Mouse (Mus musculus): Measurements from ENCODE around the gene Runx3. TPM values are rescaled to one million over a fixed set of nuclear protein-coding genes. Genes with fewer than 3 reads are reported as not detected.
A peak's percentile ranks its signal among the peaks of the same experiment; 100 is the strongest.

Runx3 gene
- polyA plus RNA-seq, 1 experiment from 2014 or later, result 0.20 TPM

DNA sequence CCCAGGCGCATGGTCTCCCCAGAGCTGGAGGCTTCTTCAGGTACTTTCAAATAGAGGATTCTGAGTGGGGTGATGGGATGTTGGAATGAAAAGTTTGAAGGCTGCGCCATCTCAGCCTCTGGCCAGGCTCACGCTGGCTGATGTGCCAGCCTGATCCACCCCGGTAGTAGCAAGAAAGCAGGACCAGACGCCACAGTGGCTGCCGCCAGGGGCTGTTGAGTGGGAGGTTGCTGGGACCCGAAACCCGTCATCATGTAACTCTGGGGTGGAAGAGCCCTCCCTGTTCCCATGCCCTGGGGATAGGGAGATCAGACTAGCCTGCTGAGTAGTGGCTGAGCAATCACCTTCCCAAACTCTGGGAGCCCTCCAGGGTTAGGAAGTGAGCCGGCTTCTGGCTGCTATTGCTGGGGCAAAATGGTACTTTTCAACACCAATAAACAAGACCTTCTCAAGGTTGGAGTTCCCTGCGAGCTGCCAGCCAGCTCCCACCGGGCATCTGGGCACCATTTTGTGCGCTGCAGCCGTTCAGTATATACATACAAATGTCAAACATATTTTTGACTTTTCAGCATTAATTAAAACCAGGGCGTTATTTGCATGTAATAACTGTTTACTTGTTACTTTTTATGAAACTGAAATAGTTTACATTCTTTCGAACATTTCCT lies 35.5 kb downstream of the Runx3 start:
- no peak overlapping the region for H3K4me2 ChIP-seq (ENCODE audit: low read length)
- H3K9ac ChIP-seq (ENCODE audit: low read length), result no peak overlapping the region
- H3K4me3 ChIP-seq (ENCODE audit: low read depth, low read length), result no peak overlapping the region
- DNase-seq (ENCODE audit: low spot score), result no peak
- H3K27ac ChIP-seq (ENCODE audit: low read depth), result no peak overlapping the region
- H3K9me3 ChIP-seq (ENCODE audit: control insufficient read depth, low read length), result no peaks in the 10 kb centered on the region
- H3K36me3 ChIP-seq (ENCODE audit: control insufficient read depth, insufficient read depth, low read length), result no peaks in the 10 kb centered on the region
- H3K27me3 ChIP-seq (replicated peaks; ENCODE audit: control insufficient read depth, insufficient read depth, low read length), result peaks cover 97% of the 10 kb centered on the region
- ATAC-seq (replicated peaks; ENCODE audit: low FRiP score, low TSS enrichment, low read depth), result no peak
- no peaks in the 10 kb centered on the region for H3K4me1 ChIP-seq (replicated peaks; ENCODE audit: control insufficient read depth, insufficient read depth, low read length)
- 10% methylated on average over 15 of the region's 15 CpGs for WGBS

DNA sequence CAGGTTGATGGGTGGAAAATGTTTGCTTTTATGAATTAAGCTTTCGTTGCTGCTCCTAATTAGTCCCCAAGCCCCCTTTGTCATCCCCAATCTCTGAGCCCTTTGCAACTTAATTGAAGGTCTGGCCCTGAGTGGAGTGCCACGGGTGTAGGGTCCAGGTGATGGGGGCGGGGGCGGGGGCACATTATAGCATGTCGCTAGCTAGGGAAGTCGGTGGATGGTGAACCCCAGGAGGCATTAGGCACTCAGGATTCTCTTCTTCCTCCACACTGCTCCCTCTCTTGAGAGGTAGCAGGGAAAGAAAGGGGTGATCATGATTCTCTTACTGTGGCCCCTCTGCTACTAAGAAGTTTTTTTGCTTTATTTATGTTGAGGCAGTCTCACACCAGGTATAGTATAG lies 36.1 kb downstream of the Runx3 start:
- Histone ChIP-seq H3K9me3 (ENCODE audit: control insufficient read depth, low read length) (no peaks in the 10 kb centered on the region), H3K27me3 (replicated peaks; ENCODE audit: control insufficient read depth, insufficient read depth, low read length) (peaks cover 91% of the 10 kb centered on the region), H3K4me1 (replicated peaks; ENCODE audit: control insufficient read depth, insufficient read depth, low read length) (no peaks in the 10 kb centered on the region), H3K36me3 (ENCODE audit: control insufficient read depth, insufficient read depth, low read length) (no peaks in the 10 kb centered on the region), H3K4me3 (ENCODE audit: low read depth, low read length) (no peak overlapping the region), H3K9ac (ENCODE audit: low read length) (no peak overlapping the region), H3K27ac (ENCODE audit: low read depth) (no peak overlapping the region), H3K4me2 (ENCODE audit: low read length) (no peak overlapping the region)
- 8% methylated on average over 6 of the region's 6 CpGs for WGBS
- DNase-seq (ENCODE audit: low spot score) (no peak), ATAC-seq (replicated peaks; ENCODE audit: low FRiP score, low TSS enrichment, low read depth) (no peak)

DNA sequence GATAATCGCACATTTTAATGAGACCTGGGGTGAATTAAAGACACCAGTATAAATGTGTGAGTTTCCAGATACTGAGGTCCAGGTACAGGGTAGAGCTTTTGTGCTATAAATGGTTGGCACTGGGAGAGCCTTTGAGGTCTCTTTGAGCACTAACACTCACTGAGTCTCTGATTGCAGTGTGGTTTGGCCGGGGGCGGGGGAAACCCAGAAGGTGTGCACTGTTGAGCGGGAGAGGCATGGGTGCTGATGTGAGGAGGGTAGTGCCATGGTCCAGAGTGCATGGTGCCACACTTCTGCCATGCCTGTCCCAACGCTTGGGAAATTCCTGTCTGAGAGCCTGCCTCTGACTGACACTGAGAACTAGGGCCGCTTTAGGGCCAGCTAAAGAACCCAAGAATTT lies 36.9 kb downstream of the Runx3 start:
- WGBS, result 14% methylated on average over 6 of the region's 6 CpGs
- H3K27ac ChIP-seq (ENCODE audit: low read depth), result no peak overlapping the region
- H3K4me3 ChIP-seq (ENCODE audit: low read depth, low read length), result no peak overlapping the region
- no peaks in the 10 kb centered on the region for H3K9me3 ChIP-seq (ENCODE audit: control insufficient read depth, low read length)
- H3K9ac ChIP-seq (ENCODE audit: low read length), result no peak overlapping the region
- H3K4me2 ChIP-seq (ENCODE audit: low read length), result no peak overlapping the region
- no peaks in the 10 kb centered on the region for H3K4me1 ChIP-seq (replicated peaks; ENCODE audit: control insufficient read depth, insufficient read depth, low read length)
- H3K36me3 ChIP-seq (ENCODE audit: control insufficient read depth, insufficient read depth, low read length), result no peaks in the 10 kb centered on the region
- peaks cover 83% of the 10 kb centered on the region for H3K27me3 ChIP-seq (replicated peaks; ENCODE audit: control insufficient read depth, insufficient read depth, low read length)
- no peak for ATAC-seq (replicated peaks; ENCODE audit: low FRiP score, low TSS enrichment, low read depth)
- no peak for DNase-seq (ENCODE audit: low spot score)

DNA sequence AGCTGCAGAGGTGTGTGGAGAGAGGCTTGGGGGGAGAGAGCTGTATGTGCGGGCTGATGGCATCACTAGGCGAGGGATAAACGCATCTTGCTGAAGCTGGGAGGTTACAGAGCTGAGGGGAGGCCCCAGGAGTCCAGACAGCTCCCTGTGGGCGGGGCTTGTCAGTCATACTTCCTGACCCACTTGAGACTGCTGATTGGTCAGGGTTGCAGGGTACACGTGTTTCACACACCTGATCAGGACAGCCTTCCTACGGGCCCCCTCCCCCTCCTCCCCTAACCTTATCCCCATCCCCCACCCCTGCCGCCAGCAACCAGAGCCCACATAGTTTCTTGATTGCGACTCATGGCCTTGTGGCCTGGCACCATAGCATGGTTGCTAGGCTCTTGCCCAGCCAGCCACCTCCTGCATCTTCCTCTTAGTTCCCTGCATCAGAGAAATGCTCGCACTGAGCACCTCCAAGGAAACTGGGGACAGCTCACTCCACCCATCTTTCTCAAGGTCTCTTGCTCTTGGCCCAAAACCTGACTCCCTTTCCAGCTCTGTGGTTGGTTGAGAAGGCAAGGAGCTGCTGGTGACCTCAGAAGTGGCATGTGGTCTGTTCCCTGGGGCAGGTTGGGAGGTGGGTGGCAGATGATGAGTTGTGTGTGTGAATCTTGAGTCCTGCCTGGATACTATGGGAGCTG lies 38.4 kb downstream of the Runx3 start:
- DNase-seq (ENCODE audit: low spot score), result no peak
- H3K27ac ChIP-seq (ENCODE audit: low read depth), result no peak overlapping the region
- WGBS, result 7% methylated on average over 9 of the region's 9 CpGs

DNA sequence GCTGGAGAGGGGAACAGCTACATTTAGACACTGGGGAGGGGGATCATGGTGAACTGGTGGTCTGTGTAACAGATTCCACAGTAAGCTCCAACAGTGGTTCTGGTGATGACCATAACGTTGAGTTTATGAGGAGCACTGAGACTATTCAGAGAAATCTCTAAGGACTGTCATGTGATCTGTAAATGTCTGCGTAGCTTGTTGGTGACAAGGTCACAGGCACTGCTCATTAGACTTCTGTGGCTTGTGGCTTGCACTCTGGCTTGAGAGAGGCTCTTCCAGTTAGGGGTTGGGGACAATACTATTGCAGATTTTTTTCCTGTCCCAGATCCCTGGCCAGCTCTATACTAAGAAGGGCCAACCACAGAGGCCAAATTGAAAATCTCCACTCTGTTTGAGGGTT lies 39.2 kb downstream of the Runx3 start:
- Histone ChIP-seq H3K9me3 (ENCODE audit: control insufficient read depth, low read length) (no peaks in the 10 kb centered on the region), H3K4me3 (ENCODE audit: low read depth, low read length) (no peak overlapping the region), H3K36me3 (ENCODE audit: control insufficient read depth, insufficient read depth, low read length) (no peaks in the 10 kb centered on the region), H3K4me1 (replicated peaks; ENCODE audit: control insufficient read depth, insufficient read depth, low read length) (no peaks in the 10 kb centered on the region), H3K27ac (ENCODE audit: low read depth) (no peak overlapping the region), H3K4me2 (ENCODE audit: low read length) (no peak overlapping the region), H3K9ac (ENCODE audit: low read length) (no peak overlapping the region), H3K27me3 (replicated peaks; ENCODE audit: control insufficient read depth, insufficient read depth, low read length) (peaks cover 72% of the 10 kb centered on the region)
- no peak for ATAC-seq (replicated peaks; ENCODE audit: low FRiP score, low TSS enrichment, low read depth)
- no peak for DNase-seq (ENCODE audit: low spot score)
- 59% methylated on average over 2 of the region's 2 CpGs for WGBS

More for the DNA sequence above, 38.4 kb downstream of the Runx3 start:
- ATAC-seq (replicated peaks; ENCODE audit: low FRiP score, low TSS enrichment, low read depth), result peak; percentile 41; the same call in 1 of the 2 replicates
- H3K9ac ChIP-seq (ENCODE audit: low read length), result no peak overlapping the region
- H3K4me1 ChIP-seq (replicated peaks; ENCODE audit: control insufficient read depth, insufficient read depth, low read length), result no peaks in the 10 kb centered on the region
- no peak overlapping the region for H3K4me3 ChIP-seq (ENCODE audit: low read depth, low read length)
- no peaks in the 10 kb centered on the region for H3K36me3 ChIP-seq (ENCODE audit: control insufficient read depth, insufficient read depth, low read length)
- H3K27me3 ChIP-seq (replicated peaks; ENCODE audit: control insufficient read depth, insufficient read depth, low read length), result peaks cover 75% of the 10 kb centered on the region
- H3K4me2 ChIP-seq (ENCODE audit: low read length), result no peak overlapping the region
- no peaks in the 10 kb centered on the region for H3K9me3 ChIP-seq (ENCODE audit: control insufficient read depth, low read length)

- H3K4me3 ChIP-seq (ENCODE audit: low read depth, low read length), result no peak overlapping the region
- H3K4me1 ChIP-seq (replicated peaks; ENCODE audit: control insufficient read depth, insufficient read depth, low read length), result no peaks in the 10 kb centered on the region
- H3K27ac ChIP-seq (ENCODE audit: low read depth), result no peak overlapping the region
- H3K27me3 ChIP-seq (replicated peaks; ENCODE audit: control insufficient read depth, insufficient read depth, low read length), result peaks cover 68% of the 10 kb centered on the region
- ATAC-seq (replicated peaks; ENCODE audit: low FRiP score, low TSS enrichment, low read depth) (no peak), DNase-seq (ENCODE audit: low spot score) (no peak)
- H3K9ac ChIP-seq (ENCODE audit: low read length), result no peak overlapping the region
- 70% methylated on average over 3 of the region's 3 CpGs for WGBS
- no peak overlapping the region for H3K4me2 ChIP-seq (ENCODE audit: low read length)
- H3K36me3 ChIP-seq (ENCODE audit: control insufficient read depth, insufficient read depth, low read length), result no peaks in the 10 kb centered on the region
- no peaks in the 10 kb centered on the region for H3K9me3 ChIP-seq (ENCODE audit: control insufficient read depth, low read length)
Observed at GRCm38 (mm10) chr4:135160168-135160567, 39.7 kb downstream of the Runx3 start.

- Histone ChIP-seq H3K4me2 (ENCODE audit: low read length) (no peak overlapping the region), H3K4me3 (ENCODE audit: low read depth, low read length) (no peak overlapping the region), H3K9me3 (ENCODE audit: control insufficient read depth, low read length) (no peaks in the 10 kb centered on the region), H3K36me3 (ENCODE audit: control insufficient read depth, insufficient read depth, low read length) (no peaks in the 10 kb centered on the region), H3K27me3 (replicated peaks; ENCODE audit: control insufficient read depth, insufficient read depth, low read length) (peaks cover 62% of the 10 kb centered on the region), H3K27ac (ENCODE audit: low read depth) (no peak overlapping the region), H3K4me1 (replicated peaks; ENCODE audit: control insufficient read depth, insufficient read depth, low read length) (0 out of 2 replicates have a peak, but pooled peaks cover 6% of the 10 kb centered on the region), H3K9ac (ENCODE audit: low read length) (no peak overlapping the region)
- WGBS, result 90% methylated on average over 11 of the region's 11 CpGs
- DNase-seq (ENCODE audit: low spot score), result no peak
- ATAC-seq (replicated peaks; ENCODE audit: low FRiP score, low TSS enrichment, low read depth), result no peak
Observed at GRCm38 (mm10) chr4:135161441-135161840, 41.0 kb downstream of the Runx3 start.

DNA sequence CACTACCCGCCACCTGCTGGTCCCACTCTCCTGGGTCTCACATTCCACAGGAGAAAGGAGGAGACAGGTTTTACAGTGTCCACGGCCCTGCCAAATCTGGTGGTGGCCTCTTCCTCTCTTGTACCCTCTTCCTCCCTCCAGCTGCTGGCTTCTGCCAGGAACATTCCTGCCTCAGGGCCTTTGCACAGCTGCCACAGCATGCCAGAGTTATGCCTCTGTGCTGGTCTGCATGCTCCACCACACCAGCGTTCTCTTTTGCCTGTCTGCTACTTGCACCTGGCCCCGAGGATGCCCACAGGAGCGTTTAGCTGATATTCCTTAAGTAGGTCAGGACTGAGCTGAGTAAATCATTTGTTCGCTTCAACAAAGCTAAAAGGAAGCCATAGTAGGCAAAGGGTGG lies 45.3 kb downstream of the Runx3 start:
- ATAC-seq (replicated peaks; ENCODE audit: low FRiP score, low TSS enrichment, low read depth), result no peak
- Histone ChIP-seq H3K4me1 (replicated peaks; ENCODE audit: control insufficient read depth, insufficient read depth, low read length) (peaks cover 11% of the 10 kb centered on the region), H3K4me3 (ENCODE audit: low read depth, low read length) (no peak overlapping the region), H3K9ac (ENCODE audit: low read length) (no peak overlapping the region), H3K9me3 (ENCODE audit: control insufficient read depth, low read length) (no peaks in the 10 kb centered on the region), H3K4me2 (ENCODE audit: low read length) (no peak overlapping the region), H3K27me3 (replicated peaks; ENCODE audit: control insufficient read depth, insufficient read depth, low read length) (peaks cover 34% of the 10 kb centered on the region), H3K36me3 (ENCODE audit: control insufficient read depth, insufficient read depth, low read length) (no peaks in the 10 kb centered on the region), H3K27ac (ENCODE audit: low read depth) (no peak overlapping the region)
- no peak for DNase-seq (ENCODE audit: low spot score)
- 53% methylated on average over 6 of the region's 6 CpGs for WGBS

Data from intestine, embryonic 14.5 days (tissue).